Mouse (Mus musculus) brain, adult 10 weeks (tissue): ENCODE measurements around the gene Anxa10. TPM values are rescaled to one million over a fixed set of nuclear protein-coding genes. Genes with fewer than 3 reads are reported as not detected.

Experiments
- polyA plus RNA-seq: library from polyadenylated mRNA; stranded (reverse); fragments of 350-450 nt; fragmentation: Illumina TruSeq; extraction: RNeasy Lipid Tissue Mini Kit (QIAGEN cat#74804); gene quantifications from one replicate; pipeline ENCODE4 v1.2.3, GENCODE M21; 2015; ENCODE audit warnings: low read depth, low replicate concordance

The Anxa10 gene
- not detected for polyA plus RNA-seq

DNA sequence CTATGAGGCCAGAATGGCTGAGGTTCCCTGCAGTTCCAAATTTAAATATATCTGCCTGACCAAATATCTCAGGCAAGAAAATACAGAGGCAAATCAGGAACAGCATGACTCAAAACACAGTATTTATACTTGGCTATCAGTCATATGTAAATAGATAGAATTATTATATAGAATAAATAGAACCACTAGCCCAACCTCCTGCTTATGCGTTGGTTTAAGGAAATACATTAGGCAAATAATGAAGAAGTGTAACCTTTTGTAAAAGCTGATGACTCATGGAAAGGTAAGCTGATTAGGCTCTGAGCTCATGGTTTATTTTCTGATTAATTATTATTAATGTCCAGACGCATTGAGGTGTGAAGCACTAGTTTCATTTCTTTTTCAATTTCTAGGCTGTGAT, at the start of gene Anxa10:
Anxa10 (minus strand) TSS at position 53 of the 400 bp plus-strand sequence.

Other genes starting within 250 kb of the Anxa10 start
- gene Palld, start 220.5 kb downstream of the Anxa10 start, polyA plus RNA-seq, result 4.0 TPM
- 0.48 TPM for gene Ddx60, start 195.1 kb downstream of the Anxa10 start, polyA plus RNA-seq